Mouse (Mus musculus): Measurements from ENCODE around the gene Mlana.

The Mlana gene

GRCm38 (mm10) chr19:29753939-29754338 lies 56.3 kb downstream of the Mlana start:
- no peak for DNase-seq (ENCODE audit: low spot score)
